10 mouse cellular contexts compared by ENCODE assay signal in genomic region chr16:33705258-33705657, GRCm38 (mm10). TPM values are rescaled to one million over a fixed set of nuclear protein-coding genes. Genes with fewer than 3 reads are reported as not detected.
DNase-seq lines count a peak whose midpoint lies in the region; ATAC-seq lines count a peak whose summit lies in the region.
"Had no signal": no experiment of that assay in that cellular context is flagged by ENCODE, and none has a peak within 500 bp of the region (broad histone marks: within the 10 kb centered on the region; RNA-seq: fewer than 3 reads in every experiment).

No protein-coding gene starts in this region.

- DNase-seq in lung, postnatal 36 days = peak; percentile 26
- DNase-seq in lung, postnatal 25 days (ENCODE audit: low spot score) = no peak
- peak; percentile 35 for DNase-seq in embryonic facial prominence, embryonic 10.5 days (ENCODE audit: low spot score)
- peak; percentile 52 for DNase-seq in kidney, postnatal 10 days
- no peak for DNase-seq in adrenal gland, adult 8-10 months
- DNase-seq in left cerebral cortex, postnatal 14 days (ENCODE audit: low spot score in 2 of 2) = no peak
- no peak for DNase-seq in adrenal gland, adult 2 months
- DNase-seq: thymus, adult 18-20 months had no signal

- intact Hi-C loops in left cerebral cortex, postnatal 14 days (cut with DNase I) = no loop called here

- 18% methylated on average over 6 of the region's 6 CpGs for WGBS in embryonic facial prominence, embryonic 10.5 days
- WGBS in heart, embryonic 13.5 days = 8% methylated on average over 6 of the region's 6 CpGs

- no peak overlapping the region for H3K4me3 ChIP-seq in embryonic facial prominence, embryonic 10.5 days
- H3K4me3 ChIP-seq in heart, embryonic 13.5 days = 0 out of 2 replicates have a peak overlapping the region, but pooled peaks have one; percentile 14

- H3K27ac ChIP-seq in embryonic facial prominence, embryonic 10.5 days (replicated peaks) = no peak overlapping the region
- peak overlapping the region; percentile 87 for H3K27ac ChIP-seq in heart, embryonic 13.5 days (replicated peaks)

- peaks cover 34% of the 10 kb centered on the region for H3K4me1 ChIP-seq in embryonic facial prominence, embryonic 10.5 days
- H3K4me1 ChIP-seq in heart, embryonic 13.5 days = peaks cover 79% of the 10 kb centered on the region

- no peak for ATAC-seq in heart, embryonic 13.5 days (ENCODE audit: extremely low read depth, insufficient number of reproducible peaks, low FRiP score, low TSS enrichment)
- ATAC-seq: forebrain, embryonic 14.5 days had no signal

- H3K9ac ChIP-seq in heart, embryonic 13.5 days = peak overlapping the region; percentile 48

- no peaks in the 10 kb centered on the region for H3K27me3 ChIP-seq in embryonic facial prominence, embryonic 10.5 days (replicated peaks; ENCODE audit: low read depth, poor library complexity, severe bottlenecking)
- no peaks in the 10 kb centered on the region for H3K27me3 ChIP-seq in heart, embryonic 13.5 days (replicated peaks)

- H3K4me2 ChIP-seq in heart, embryonic 13.5 days = peak overlapping the region; percentile 53

- no peaks in the 10 kb centered on the region for H3K9me3 ChIP-seq in embryonic facial prominence, embryonic 10.5 days
- no peaks in the 10 kb centered on the region for H3K9me3 ChIP-seq in heart, embryonic 13.5 days

- peaks cover 29% of the 10 kb centered on the region for H3K36me3 ChIP-seq in embryonic facial prominence, embryonic 10.5 days (replicated peaks)
- H3K36me3 ChIP-seq in heart, embryonic 13.5 days = peaks cover 26% of the 10 kb centered on the region

RNA-seq across cellular contexts. Expression of gene Heg1, which starts 21.1 kb away (rescaled TPM):
- polyA plus RNA-seq in embryonic facial prominence, embryonic 10.5 days (2016; fragmentation: Nextera tagmentation; extraction: Ambion mirVana) = 11.8 and 15.0 TPM in 2 replicates
- polyA plus RNA-seq in heart, embryonic 13.5 days (2015; fragmentation: Nextera tagmentation; extraction: Ambion mirVana) = 32.3 and 33.7 TPM in 2 replicates
- 10 to 100 TPM; 52.8 to 69.3 (median 61.5) TPM for total RNA-seq in adrenal gland, adult 8-10 months (2022)
- 10 to 100 TPM; 37.6 to 37.7 TPM for total RNA-seq in left cerebral cortex, postnatal 14 days (2021)
- total RNA-seq in adrenal gland, adult 2 months (2021) = 10 to 100 TPM; 51.5 to 80.5 TPM
- polyA plus RNA-seq in adrenal gland, adult 2 months (2012; rRNA removed) = 25.3 and 32.6 TPM in 2 replicates

Comparison
In these comparisons a context has a peak if more than half of its experiments do, and no peak if none do; other contexts are left out.
1. DNase-seq: peak in lung, postnatal 36 days (single experiment), embryonic facial prominence, embryonic 10.5 days (single experiment) and kidney, postnatal 10 days (single experiment); none in lung, postnatal 25 days (single experiment), adrenal gland, adult 8-10 months (single experiment), left cerebral cortex, postnatal 14 days (0 of 2) and adrenal gland, adult 2 months (single experiment).